Mouse (Mus musculus): ENCODE results near the gene Orai3.

- TF ChIP-seq CTCF (IDR thresholded peaks at IDR 0.05; ENCODE audit: extremely low read depth, insufficient read depth, insufficient read length, insufficient replicate concordance) (no peak), POLR2A (IDR thresholded peaks at IDR 0.05; ENCODE audit: low read depth, low read length) (no peak)
Measured at GRCm38 (mm10) chr7:127824176-127824871, 54.7 kb downstream of the Orai3 start, which contains the start of the genes Stx4a and Stx1b.
